Mouse (Mus musculus) brain, adult 2 months (tissue): ENCODE results near the gene B4galnt1.

Experiments
- DNase-seq: peaks from one replicate; pipeline ENCODE4 v3.0.0; 2011; ENCODE audit warnings: low read depth, low spot score

B4galnt1 gene

GRCm38 (mm10) chr10:127164631-127165353 is at the start of gene B4galnt1:
Gene B4galnt1, plus strand, starts transcription at chr10:127165225.
- peak; percentile 96 for DNase-seq

GRCm38 (mm10) chr10:127118470-127118869 is 46.6 kb upstream of the B4galnt1 start:
- DNase-seq: no peak

GRCm38 (mm10) chr10:127119229-127119628 is 45.8 kb upstream of the B4galnt1 start:
- DNase-seq: no peak

GRCm38 (mm10) chr10:127120301-127121065 is 44.5 kb upstream of the B4galnt1 start:
- DNase-seq: peak; percentile 31

- DNase-seq: peak; percentile 100
Observed at GRCm38 (mm10) chr10:127121066-127121477, 44.0 kb upstream of the B4galnt1 start, which contains the start of gene Os9. Gene Os9, minus strand, starts transcription at chr10:127121131.

GRCm38 (mm10) chr10:127122018-127122417 is 43.0 kb upstream of the B4galnt1 start:
- no peak for DNase-seq

- DNase-seq: peak; percentile 91
Observed at GRCm38 (mm10) chr10:127122784-127123435, 42.1 kb upstream of the B4galnt1 start.

GRCm38 (mm10) chr10:127123436-127123805 is 41.6 kb upstream of the B4galnt1 start:
- peak; percentile 95 for DNase-seq

- peak; percentile 86 for DNase-seq
Observed at GRCm38 (mm10) chr10:127125210-127126001, 39.6 kb upstream of the B4galnt1 start.

GRCm38 (mm10) chr10:127126579-127126978 is 38.4 kb upstream of the B4galnt1 start:
- DNase-seq: no peak

GRCm38 (mm10) chr10:127127711-127128279 is 37.2 kb upstream of the B4galnt1 start:
- peak; percentile 42 for DNase-seq

GRCm38 (mm10) chr10:127129431-127129830 is 35.6 kb upstream of the B4galnt1 start:
- peak; percentile 54 for DNase-seq

- DNase-seq: no peak
Observed at GRCm38 (mm10) chr10:127132469-127132868, 32.6 kb upstream of the B4galnt1 start.

- peak; percentile 38 for DNase-seq
Observed at GRCm38 (mm10) chr10:127134394-127135035, 30.5 kb upstream of the B4galnt1 start.

- DNase-seq: no peak
Observed at GRCm38 (mm10) chr10:127135118-127135836, 29.7 kb upstream of the B4galnt1 start.

GRCm38 (mm10) chr10:127136510-127136909 is 28.5 kb upstream of the B4galnt1 start:
- no peak for DNase-seq

GRCm38 (mm10) chr10:127137896-127138295 is 27.1 kb upstream of the B4galnt1 start:
- DNase-seq: no peak

GRCm38 (mm10) chr10:127138328-127139141 is 26.5 kb upstream of the B4galnt1 start:
- DNase-seq: no peak

- no peak for DNase-seq
Observed at GRCm38 (mm10) chr10:127140971-127141370, 24.1 kb upstream of the B4galnt1 start.
